Comparison of ENCODE assay signal across 20 mouse cellular contexts in the genomic region with DNA sequence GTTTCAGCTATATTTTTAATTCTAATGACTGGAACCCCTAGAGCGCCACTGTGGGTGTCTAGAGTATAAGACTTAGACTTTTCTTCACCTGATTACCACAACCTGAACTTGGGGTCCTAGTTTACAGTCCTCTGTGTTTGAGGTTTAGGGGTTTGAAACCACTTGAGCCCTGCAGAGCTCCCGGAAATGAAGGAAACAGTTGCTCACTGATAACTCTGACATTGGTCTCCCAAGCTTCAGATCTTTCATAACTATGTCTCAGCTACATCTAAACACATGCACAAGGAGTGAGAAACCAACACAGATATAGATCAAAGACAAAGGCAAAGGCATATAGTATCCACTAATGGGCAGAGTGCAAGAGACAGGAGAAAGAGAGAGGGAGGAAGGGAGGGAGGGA.
A peak's percentile ranks its signal among the peaks of the same experiment; 100 is the strongest.
DNase-seq lines count a peak whose midpoint lies in the region; ATAC-seq lines count a peak whose summit lies in the region.
"Had no signal": no experiment of that assay in that cellular context is flagged by ENCODE, and none has a peak within 500 bp of the region (broad histone marks: within the 10 kb centered on the region; RNA-seq: fewer than 3 reads in every experiment).

No protein-coding gene starts in this region.

- H3K27me3 ChIP-seq in heart, embryonic 12.5 days (replicated peaks) = no peaks in the 10 kb centered on the region
- H3K27me3 ChIP-seq: embryonic facial prominence, embryonic 12.5 days; forebrain, embryonic 13.5 days; forebrain, embryonic 15.5 days had no signal

- no peaks in the 10 kb centered on the region for H3K9me3 ChIP-seq in heart, embryonic 12.5 days (replicated peaks)
- H3K9me3 ChIP-seq: embryonic facial prominence, embryonic 10.5 days; embryonic facial prominence, embryonic 12.5 days; forebrain, embryonic 13.5 days; forebrain, embryonic 15.5 days had no signal

- 78% methylated on average over 2 of the region's 2 CpGs for WGBS in heart, embryonic 12.5 days

- no peak overlapping the region for H3K9ac ChIP-seq in heart, embryonic 12.5 days
- H3K9ac ChIP-seq: embryonic facial prominence, embryonic 12.5 days; forebrain, embryonic 13.5 days; forebrain, embryonic 15.5 days; forebrain, postnatal 0 days had no signal

- no peaks in the 10 kb centered on the region for H3K36me3 ChIP-seq in heart, embryonic 12.5 days
- H3K36me3 ChIP-seq: embryonic facial prominence, embryonic 10.5 days; embryonic facial prominence, embryonic 12.5 days had no signal

- H3K4me3 ChIP-seq in heart, embryonic 12.5 days = no peak overlapping the region
- H3K4me3 ChIP-seq: embryonic facial prominence, embryonic 10.5 days; embryonic facial prominence, embryonic 12.5 days; forebrain, embryonic 13.5 days; forebrain, embryonic 15.5 days had no signal

- no peak overlapping the region for H3K27ac ChIP-seq in heart, embryonic 12.5 days (ENCODE audit: poor library complexity, severe bottlenecking)
- H3K27ac ChIP-seq: embryonic facial prominence, embryonic 10.5 days; embryonic facial prominence, embryonic 12.5 days; forebrain, embryonic 13.5 days; forebrain, embryonic 15.5 days had no signal

- no peak overlapping the region for H3K4me2 ChIP-seq in heart, embryonic 12.5 days
- H3K4me2 ChIP-seq: embryonic facial prominence, embryonic 12.5 days; forebrain, embryonic 13.5 days; forebrain, embryonic 15.5 days had no signal

- DNase-seq in heart, adult 11 months = peak; percentile 44
- no peak for DNase-seq in right cerebral cortex, adult 2 months (ENCODE audit: low spot score in 2 of 2)
- DNase-seq in heart, adult 9 months (ENCODE audit: low spot score in 2 of 2) = no peak
- DNase-seq: adrenal gland, adult 2 months; adrenal gland, postnatal 10 days; adrenal gland, postnatal 25 days; cerebellum, adult 11 months; cerebellum, adult 18-20 months; cerebellum, adult 8-10 months; cerebellum, adult 9-11 months; cerebellum, postnatal 14 days; cerebellum, postnatal 36 days; forebrain, postnatal 0 days had no signal

- H3K4me1 ChIP-seq in heart, embryonic 12.5 days (replicated peaks) = no peaks in the 10 kb centered on the region
- H3K4me1 ChIP-seq: embryonic facial prominence, embryonic 10.5 days; embryonic facial prominence, embryonic 12.5 days; forebrain, embryonic 13.5 days had no signal

- no peak for ATAC-seq in heart, embryonic 12.5 days (ENCODE audit: insufficient number of reproducible peaks, low FRiP score)
- peak; percentile 27; the same call in 1 of the 2 replicates for ATAC-seq in granulocyte monocyte progenitor cell, adult 5-6 weeks (replicated peaks; ENCODE audit: poor library complexity, severe bottlenecking)
- ATAC-seq in megakaryocyte progenitor cell, adult 5-6 weeks (replicated peaks; ENCODE audit: poor library complexity) = peak; percentile 60
- ATAC-seq: forebrain, embryonic 13.5 days; forebrain, embryonic 15.5 days; forebrain, postnatal 0 days had no signal
